Mouse (Mus musculus): ENCODE data around the gene Smoc2.

GRCm38 (mm10) chr17:14392443-14392842 is 113.1 kb downstream of the Smoc2 start:
- TF ChIP-seq EP300 (IDR thresholded peaks at IDR 0.05; ENCODE audit: low read depth) (no peak), CTCF (IDR thresholded peaks at IDR 0.05; ENCODE audit: low read depth) (no peak)
